Mouse (Mus musculus) ES-Bruce4 (cell line): ENCODE results near the gene Cwc22. TPM values are rescaled to one million over a fixed set of nuclear protein-coding genes. Genes with fewer than 3 reads are reported as not detected.

Experiments used
- H3K27ac ChIP-seq: 2 replicates; pipeline ENCODE4 v1.5.1; 2012; ENCODE audit warnings: low read length, inconsistent platforms; ENCODE audit not compliant: insufficient read depth
- H3K27me3 ChIP-seq: 2 replicates; pipeline ENCODE4 v1.6.1; 2012; ENCODE audit warnings: mild to moderate bottlenecking, low read length, inconsistent platforms; ENCODE audit not compliant: control insufficient read depth, poor library complexity, insufficient read depth, severe bottlenecking
- H3K36me3 ChIP-seq: 2 replicates; pipeline ENCODE4 v1.6.1; 2012; ENCODE audit warnings: inconsistent platforms, mild to moderate bottlenecking, low read length, moderate library complexity; ENCODE audit not compliant: control insufficient read depth, poor library complexity, insufficient read depth, severe bottlenecking
- H3K4me1 ChIP-seq: one replicate; pipeline ENCODE4 v1.8.1; 2011; ENCODE audit warnings: low read length; ENCODE audit not compliant: control insufficient read depth, insufficient read depth
- H3K4me3 ChIP-seq: 2 replicates; pipeline ENCODE4 v1.5.1; 2011; ENCODE audit warnings: low read depth, mild to moderate bottlenecking, low read length
- H3K9ac ChIP-seq: 2 replicates; pipeline ENCODE4 v1.6.1; 2012; ENCODE audit warnings: low read depth, mild to moderate bottlenecking, inconsistent platforms; ENCODE audit not compliant: poor library complexity, severe bottlenecking
- H3K9me3 ChIP-seq: replicated peaks from 2 replicates; pipeline ENCODE4 v1.6.1; 2012; ENCODE audit warnings: mild to moderate bottlenecking, low read length, inconsistent platforms; ENCODE audit not compliant: control insufficient read depth, poor library complexity, insufficient read depth, severe bottlenecking
- CTCF ChIP-seq: IDR thresholded peaks from one replicate; pipeline ENCODE4 v1.8.1; 2011; ENCODE audit warnings: low read depth, low read length
- EP300 ChIP-seq: IDR thresholded peaks from 2 replicates; pipeline ENCODE4 v1.6.1; 2011; ENCODE audit warnings: low read depth, low read length; ENCODE audit not compliant: insufficient read depth
- POLR2A ChIP-seq: IDR thresholded peaks from one replicate; pipeline ENCODE4 v1.8.1; 2011; ENCODE audit warnings: low read length; ENCODE audit not compliant: insufficient read depth
- polyA plus RNA-seq: library from polyadenylated mRNA; stranded (reverse); fragments of >200 nt; gene quantifications from 2 replicates; pipeline ENCODE4 v1.2.4, GENCODE M21; 2011; ENCODE audit warnings: low read depth; ENCODE audit not compliant: missing spikeins, insufficient read depth, insufficient read length

Gene Cwc22
- polyA plus RNA-seq, 1 experiment = 78.6 TPM

- no peak overlapping the region for H3K27ac ChIP-seq
- no peaks in the 10 kb centered on the region for H3K27me3 ChIP-seq
- no peak overlapping the region for H3K4me3 ChIP-seq
- no peaks in the 10 kb centered on the region for H3K4me1 ChIP-seq
- TF ChIP-seq CTCF (no peak), EP300 (no peak), POLR2A (no peak)
- no peaks in the 10 kb centered on the region for H3K9me3 ChIP-seq
- H3K9ac ChIP-seq = no peak overlapping the region
- H3K36me3 ChIP-seq = no peaks in the 10 kb centered on the region
Observed at GRCm38 (mm10) chr2:77949521-77949920, 3.3 kb upstream of the Cwc22 start.

GRCm38 (mm10) chr2:77948921-77949320 lies 2.7 kb upstream of the Cwc22 start:
- H3K36me3 ChIP-seq = no peaks in the 10 kb centered on the region
- H3K4me3 ChIP-seq = no peak overlapping the region
- H3K4me1 ChIP-seq = no peaks in the 10 kb centered on the region
- H3K9me3 ChIP-seq = no peaks in the 10 kb centered on the region
- H3K27ac ChIP-seq = no peak overlapping the region
- no peak overlapping the region for H3K9ac ChIP-seq
- H3K27me3 ChIP-seq = no peaks in the 10 kb centered on the region
- no peak for TF ChIP-seq EP300
- TF ChIP-seq CTCF = no peak

GRCm38 (mm10) chr2:77948126-77948525 lies 2.0 kb upstream of the Cwc22 start:
- no peaks in the 10 kb centered on the region for H3K9me3 ChIP-seq

DNA sequence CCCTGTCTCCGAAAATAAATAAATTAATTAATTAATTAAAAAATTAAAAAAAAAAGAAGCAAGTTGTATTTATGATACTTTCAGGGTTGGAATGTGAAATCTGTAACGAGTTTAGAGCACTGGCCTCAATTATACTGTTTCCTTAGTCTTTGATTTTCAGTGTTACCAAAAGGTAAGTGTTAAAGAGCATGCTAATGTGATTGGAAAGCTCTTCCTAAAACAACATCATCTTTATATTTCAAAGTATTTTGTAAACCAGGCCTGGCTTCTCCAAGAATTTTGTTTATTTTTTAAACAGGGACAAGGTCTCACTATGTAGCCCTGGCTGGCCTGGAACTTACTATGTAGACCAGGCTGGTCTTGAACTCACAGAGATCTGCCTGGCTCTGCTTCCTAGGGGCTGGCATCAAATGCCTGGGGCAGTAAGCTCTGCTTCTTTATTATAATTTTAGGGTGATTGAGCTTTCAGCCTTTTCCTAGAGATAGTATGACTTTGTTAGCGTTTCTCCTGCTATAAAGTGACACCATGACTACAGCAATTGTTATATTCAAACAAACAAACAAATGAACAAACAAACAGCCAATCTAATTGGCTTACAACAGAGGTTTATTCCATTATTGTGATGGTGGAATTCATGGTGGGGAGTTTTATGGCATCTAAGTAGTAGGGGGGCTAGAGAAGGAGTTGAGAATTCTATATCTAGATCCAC lies 1.1 kb upstream of the Cwc22 start:
- Histone ChIP-seq H3K27ac (no peak overlapping the region), H3K9me3 (no peaks in the 10 kb centered on the region), H3K9ac (no peak overlapping the region), H3K4me3 (no peak overlapping the region), H3K27me3 (no peaks in the 10 kb centered on the region), H3K36me3 (no peaks in the 10 kb centered on the region), H3K4me1 (no peaks in the 10 kb centered on the region)
- TF ChIP-seq EP300 (no peak), POLR2A (no peak), CTCF (no peak)

More at GRCm38 (mm10) chr2:77948126-77948525, 2.0 kb upstream of the Cwc22 start:
- TF ChIP-seq CTCF (no peak), EP300 (no peak), POLR2A (no peak)
- H3K27ac ChIP-seq = no peak overlapping the region
- H3K36me3 ChIP-seq = no peaks in the 10 kb centered on the region
- no peak overlapping the region for H3K4me3 ChIP-seq
- no peaks in the 10 kb centered on the region for H3K4me1 ChIP-seq
- H3K27me3 ChIP-seq = no peaks in the 10 kb centered on the region
- H3K9ac ChIP-seq = no peak overlapping the region

DNA sequence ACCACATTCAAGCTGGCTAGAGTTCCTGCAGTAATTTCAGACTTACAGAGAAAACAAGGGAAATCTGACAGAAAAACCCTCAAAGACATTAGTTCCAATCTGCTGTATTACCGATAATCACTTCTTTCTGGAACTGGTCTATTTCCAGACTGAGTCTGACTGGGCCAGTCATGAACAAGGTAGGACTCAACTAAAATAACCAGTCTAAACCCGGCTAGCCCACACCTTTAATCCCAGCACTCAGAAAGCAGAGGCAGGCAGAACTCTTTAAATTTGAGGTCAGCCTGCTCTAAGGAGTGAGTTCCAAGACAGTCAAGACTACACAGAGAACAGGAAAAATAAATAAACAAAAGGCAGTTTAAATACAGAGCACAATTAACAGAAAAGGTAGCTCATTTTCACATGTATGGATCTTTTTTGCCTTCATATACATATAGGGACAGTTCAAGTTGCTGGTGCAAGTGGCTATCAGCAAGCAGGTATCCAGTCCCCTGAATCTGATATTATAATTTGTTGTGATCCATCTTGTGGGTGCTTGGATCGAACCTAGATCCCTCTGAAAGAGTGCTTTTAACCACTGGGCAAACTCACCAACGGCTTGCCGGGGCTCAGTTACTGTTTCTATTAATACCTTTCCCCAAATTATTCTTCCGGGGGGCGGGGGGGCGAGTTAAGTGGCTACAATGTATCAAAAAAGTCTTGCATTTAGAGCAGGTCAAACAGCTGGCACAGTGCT lies 1.1 kb downstream of the Cwc22 start:
- peak overlapping the region; percentile 92 for H3K9ac ChIP-seq
- TF ChIP-seq POLR2A (no peak), CTCF (no peak), EP300 (no peak)
- H3K27me3 ChIP-seq = no peaks in the 10 kb centered on the region
- H3K4me3 ChIP-seq = peak overlapping the region; percentile 87
- no peak overlapping the region for H3K27ac ChIP-seq
- H3K9me3 ChIP-seq = no peaks in the 10 kb centered on the region
- H3K36me3 ChIP-seq = no peaks in the 10 kb centered on the region
- no peaks in the 10 kb centered on the region for H3K4me1 ChIP-seq

GRCm38 (mm10) chr2:77944281-77944680 lies 1.9 kb downstream of the Cwc22 start:
- no peak overlapping the region for H3K9ac ChIP-seq
- H3K36me3 ChIP-seq = peaks cover 3% of the 10 kb centered on the region
- H3K4me3 ChIP-seq = no peak overlapping the region
- no peak for TF ChIP-seq CTCF
- TF ChIP-seq EP300 = no peak
- no peak for TF ChIP-seq POLR2A
- no peaks in the 10 kb centered on the region for H3K4me1 ChIP-seq
- no peaks in the 10 kb centered on the region for H3K9me3 ChIP-seq
- no peak overlapping the region for H3K27ac ChIP-seq
- no peaks in the 10 kb centered on the region for H3K27me3 ChIP-seq
